Mouse (Mus musculus): Measurements from ENCODE around the gene Rnf169.
"Not testable (repeated sequence)": the region's sequence is repeated elsewhere in the genome, so short reads cannot be mapped to it uniquely, and the experiment has no call there.

Gene Rnf169

DNA sequence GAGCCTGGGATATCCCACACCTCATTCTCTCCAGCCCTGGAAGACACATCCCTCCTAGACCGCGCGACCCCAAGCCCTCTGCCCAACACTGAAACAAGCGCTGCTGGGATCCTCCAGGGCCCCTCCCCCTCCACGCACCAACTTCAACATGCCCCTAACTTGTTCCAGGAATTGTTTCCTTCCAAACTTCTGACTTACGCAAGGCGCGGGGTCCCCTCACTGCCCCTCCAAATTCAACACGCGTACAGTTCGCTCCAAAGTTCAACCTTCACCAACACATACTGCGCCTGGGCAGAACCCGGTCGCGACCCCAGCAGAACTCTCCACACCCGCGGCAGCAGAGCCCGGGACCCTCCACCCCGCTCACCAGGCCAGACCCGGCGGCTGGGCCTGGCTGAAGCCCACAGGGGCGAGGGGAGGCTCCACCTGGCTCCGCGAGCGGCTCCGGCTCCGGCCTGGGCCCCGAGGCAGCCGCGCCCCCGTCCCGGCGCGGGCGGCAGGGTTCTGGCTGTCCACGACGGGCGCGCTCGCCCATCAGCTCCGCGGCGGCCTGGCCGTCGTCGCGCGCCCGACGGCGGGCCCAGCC lies 609 bp downstream of the Rnf169 start:
- no peak for DNase-seq (ENCODE audit: low read depth, low spot score)

DNA sequence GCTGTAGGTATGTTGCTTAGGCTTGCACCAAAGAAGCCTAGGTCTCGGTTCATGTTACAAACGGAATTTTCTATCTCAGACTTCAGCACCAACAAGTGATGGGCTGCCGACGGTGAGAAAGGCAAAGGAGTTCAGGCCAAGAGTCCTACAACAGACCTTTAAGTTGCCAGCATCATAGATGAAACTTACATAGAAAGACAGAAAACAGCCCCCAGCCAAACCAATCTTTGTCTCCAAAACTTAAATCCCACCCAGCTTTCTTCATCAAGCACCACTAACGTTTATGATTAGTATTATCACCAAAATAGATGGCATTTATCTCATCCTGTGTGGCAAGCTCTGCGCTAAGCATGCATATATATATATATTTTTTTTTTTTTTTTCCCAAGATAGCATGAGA lies 1.2 kb downstream of the Rnf169 start:
- no peak for DNase-seq (ENCODE audit: low read depth, low spot score)

GRCm38 (mm10) chr7:99978041-99978440 lies 2.2 kb downstream of the Rnf169 start:
- no peak for DNase-seq (ENCODE audit: low read depth, low spot score)

GRCm38 (mm10) chr7:99975819-99976575 lies 4.3 kb downstream of the Rnf169 start:
- no peak for DNase-seq (ENCODE audit: low read depth, low spot score)

GRCm38 (mm10) chr7:99974208-99974970 lies 5.9 kb downstream of the Rnf169 start:
- DNase-seq (ENCODE audit: low read depth, low spot score) = no peak

GRCm38 (mm10) chr7:99972912-99973311 lies 7.3 kb downstream of the Rnf169 start:
- not testable (repeated sequence) for DNase-seq (ENCODE audit: low read depth, low spot score)

DNA sequence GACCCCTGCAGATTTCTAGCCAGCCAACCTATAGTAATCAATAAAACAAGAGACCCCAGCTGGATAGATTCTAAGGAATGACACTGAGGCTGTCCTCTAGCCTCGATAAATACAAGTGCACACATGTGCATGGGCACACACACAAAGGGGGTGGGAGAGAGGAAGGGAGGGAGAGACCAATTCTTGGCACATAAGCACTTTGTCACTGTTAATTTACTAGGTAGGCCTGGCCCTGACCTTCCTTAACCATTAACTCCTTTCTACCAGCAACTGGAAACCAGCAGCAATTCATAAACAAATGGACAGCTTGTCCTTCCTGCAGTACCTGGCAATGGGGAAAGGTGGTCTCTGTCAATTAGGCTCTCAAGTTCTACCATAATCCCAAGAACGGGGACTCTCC lies 8.3 kb downstream of the Rnf169 start:
- DNase-seq (ENCODE audit: low read depth, low spot score) = no peak

GRCm38 (mm10) chr7:99969151-99969550 lies 11.1 kb downstream of the Rnf169 start:
- DNase-seq (ENCODE audit: low read depth, low spot score) = peak; percentile 58

- DNase-seq (ENCODE audit: low read depth, low spot score) = peak; percentile 44
Observed at GRCm38 (mm10) chr7:99966011-99966721, 14.1 kb downstream of the Rnf169 start.

GRCm38 (mm10) chr7:99965020-99965841 lies 15.0 kb downstream of the Rnf169 start:
- DNase-seq (ENCODE audit: low read depth, low spot score) = peak; percentile 94

DNA sequence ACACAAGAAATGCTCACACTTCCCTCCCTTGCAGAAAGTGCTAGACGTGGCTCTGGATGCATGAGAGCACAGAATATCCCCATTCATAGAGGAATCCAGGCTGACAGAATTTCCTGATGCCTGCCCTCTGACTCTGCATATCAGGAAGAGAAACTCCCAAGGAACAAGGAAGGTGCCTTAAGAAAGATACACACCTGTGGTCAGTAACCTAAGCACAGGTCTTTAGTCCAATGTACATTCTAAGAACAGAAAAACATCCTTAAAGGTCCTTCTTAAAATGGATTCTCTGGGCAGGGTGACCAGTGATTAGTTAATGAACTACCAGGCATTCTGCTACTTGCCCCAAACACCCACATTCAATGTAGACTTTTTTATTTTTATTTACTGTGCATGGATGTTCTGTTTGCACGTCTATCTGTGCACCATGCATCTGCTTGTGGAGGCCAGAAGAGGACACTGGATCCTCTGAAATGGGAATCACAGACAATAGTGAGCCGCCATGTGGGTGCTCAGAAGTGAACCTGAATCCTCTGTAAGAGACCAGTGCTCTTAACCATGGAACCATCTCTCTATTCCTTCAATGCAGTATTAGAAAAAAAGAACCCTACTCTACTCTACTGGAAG lies 16.9 kb downstream of the Rnf169 start:
- DNase-seq (ENCODE audit: low read depth, low spot score) = no peak

GRCm38 (mm10) chr7:99962536-99963236 lies 17.6 kb downstream of the Rnf169 start:
- DNase-seq (ENCODE audit: low read depth, low spot score) = no peak

DNA sequence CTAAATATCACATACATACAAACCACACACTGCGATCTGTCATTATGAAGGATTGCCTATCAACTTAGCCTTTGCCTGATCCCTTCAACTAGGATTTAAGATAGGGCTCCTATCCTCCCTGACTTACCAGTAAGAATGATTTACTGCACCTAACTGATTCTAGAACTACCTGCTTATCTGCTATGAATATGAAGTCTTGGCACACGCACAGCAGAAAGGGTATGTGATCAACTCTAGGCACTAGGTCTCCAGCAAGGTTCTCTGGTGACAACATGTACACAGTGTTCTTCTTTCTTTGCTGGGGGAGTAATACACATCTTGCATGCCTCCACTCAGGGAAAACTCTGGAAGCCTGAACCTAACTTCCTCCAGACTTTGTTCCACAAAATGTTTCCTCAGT lies 18.7 kb downstream of the Rnf169 start:
- no peak for DNase-seq (ENCODE audit: low read depth, low spot score)

GRCm38 (mm10) chr7:99960571-99960970 lies 19.7 kb downstream of the Rnf169 start:
- not testable (repeated sequence) for DNase-seq (ENCODE audit: low read depth, low spot score)

- peak; percentile 52 for DNase-seq (ENCODE audit: low read depth, low spot score)
Observed at GRCm38 (mm10) chr7:99957226-99957965, 22.9 kb downstream of the Rnf169 start.

- no peak for DNase-seq (ENCODE audit: low read depth, low spot score)
Observed at GRCm38 (mm10) chr7:99956095-99956494, 24.2 kb downstream of the Rnf169 start.

GRCm38 (mm10) chr7:99954212-99954611 lies 26.0 kb downstream of the Rnf169 start:
- no peak for DNase-seq (ENCODE audit: low read depth, low spot score)

DNA sequence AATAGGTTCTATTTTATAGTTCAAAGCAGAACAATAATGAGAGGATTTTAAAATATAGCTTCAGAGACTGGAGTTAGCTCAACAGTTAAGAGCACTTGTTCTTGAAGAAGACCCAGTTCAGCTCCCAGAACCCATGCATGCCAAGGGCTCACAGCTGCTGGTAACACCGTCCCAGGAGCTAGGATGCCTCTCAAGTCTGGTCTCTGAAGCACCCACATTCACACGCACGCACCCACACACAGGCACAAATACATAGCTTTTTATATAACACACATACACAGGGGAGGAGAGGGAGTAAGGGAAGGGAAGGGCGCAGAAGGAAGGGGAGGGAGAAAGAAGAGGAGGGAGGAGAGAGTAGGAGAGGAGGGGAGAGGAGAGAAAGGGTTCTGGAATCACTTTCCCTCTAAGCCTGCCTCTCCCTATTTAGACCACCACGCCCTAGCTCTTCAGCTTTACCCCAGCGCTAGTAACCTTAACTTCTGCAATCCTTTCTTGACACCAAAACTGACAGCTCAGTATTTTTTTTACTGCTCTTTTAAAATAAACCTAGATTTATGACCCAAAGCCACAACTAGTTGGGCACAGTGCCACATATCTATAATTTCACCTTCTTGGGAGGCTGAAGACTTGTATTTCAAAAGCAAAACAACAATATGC lies 26.7 kb downstream of the Rnf169 start:
- DNase-seq (ENCODE audit: low read depth, low spot score) = peak; percentile 94

DNA sequence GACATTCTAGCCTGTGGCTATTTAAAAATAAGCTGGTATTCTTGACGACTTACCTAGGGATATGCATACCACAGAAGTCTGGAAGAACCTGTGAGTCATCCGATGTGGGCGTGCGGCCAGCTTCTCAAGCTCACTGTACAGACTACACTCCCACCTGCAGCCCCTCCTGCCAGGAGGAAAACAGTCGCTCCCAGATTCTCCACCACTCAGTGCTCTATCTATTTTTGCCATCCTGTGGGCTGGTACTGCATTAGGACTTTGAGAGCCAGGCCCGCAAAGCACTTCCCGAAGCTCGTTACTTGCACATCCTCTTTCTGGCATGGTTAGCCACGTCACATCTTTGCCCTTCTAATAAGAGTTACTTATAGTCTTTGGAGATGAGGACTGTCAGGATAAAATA lies 32.9 kb downstream of the Rnf169 start:
- DNase-seq (ENCODE audit: low read depth, low spot score) = peak; percentile 97
